Mouse (Mus musculus) liver, embryonic 16.5 days (tissue): Measurements from ENCODE around the gene Hist1h2bm. TPM values are rescaled to one million over a fixed set of nuclear protein-coding genes. Genes with fewer than 3 reads are reported as not detected.
"Not testable (repeated sequence)": the region's sequence is repeated elsewhere in the genome, so short reads cannot be mapped to it uniquely, and the experiment has no call there.

Experiments used
- ATAC-seq: fragments of 200-750 bp; cut with Nextera tagmentation; 2 replicates; pipeline ENCODE4 v1.8.0; 2017; ENCODE audit warnings: low read depth, mild to moderate bottlenecking, moderate number of reproducible peaks, moderate library complexity
- H3K27ac ChIP-seq: fragments of 300-500 bp; sonication (generic); 2 replicates; pipeline ENCODE4 v1.5.1; 2014; ENCODE audit warnings: mild to moderate bottlenecking, low read length
- H3K27me3 ChIP-seq: fragments of 300-500 bp; sonication (generic); 2 replicates; pipeline ENCODE4 v1.6.1; 2014; ENCODE audit warnings: low read depth, low read length, mixed read lengths; ENCODE audit not compliant: control insufficient read depth, insufficient read depth
- H3K36me3 ChIP-seq: fragments of 300-500 bp; sonication (generic); 2 replicates; pipeline ENCODE4 v1.6.1; 2014; ENCODE audit warnings: mild to moderate bottlenecking; ENCODE audit not compliant: control insufficient read depth, insufficient read depth
- H3K4me1 ChIP-seq: fragments of 300-500 bp; sonication (generic); 2 replicates; pipeline ENCODE4 v1.6.1; 2014; ENCODE audit warnings: low read depth, low read length, mixed read lengths; ENCODE audit not compliant: control insufficient read depth
- H3K4me2 ChIP-seq: fragments of 300-500 bp; sonication (generic); 2 replicates; pipeline ENCODE4 v1.6.1; 2014; ENCODE audit warnings: low read depth, low read length, mixed read lengths
- H3K4me3 ChIP-seq: fragments of 300-500 bp; sonication (generic); 2 replicates; pipeline ENCODE4 v1.5.1; 2014; ENCODE audit warnings: low read depth, mild to moderate bottlenecking, low read length
- H3K9ac ChIP-seq: fragments of 300-500 bp; sonication (generic); 2 replicates; pipeline ENCODE4 v1.6.1; 2014; ENCODE audit warnings: low read depth, low read length
- H3K9me3 ChIP-seq: fragments of 300-500 bp; sonication (generic); replicated peaks from 2 replicates; pipeline ENCODE4 v1.6.1; 2016; ENCODE audit warnings: low read length; ENCODE audit not compliant: control insufficient read depth
- WGBS: fragments of 180-500 bp; shearing (Covaris S2); extraction: QIAGEN DNeasy Blood & Tissue Kit; methylation state at CpG from one replicate; pipeline ENCODE4 v1.1.7; 2014; ENCODE audit not compliant: insufficient replicate concordance; 5-methylcytosine and 5-hydroxymethylcytosine counted together
- polyA plus RNA-seq: library from polyadenylated mRNA; unstranded; fragments of >200 nt; fragmentation: Nextera tagmentation; extraction: Ambion mirVana; gene quantifications from 2 replicates; pipeline ENCODE4 v1.2.1, GENCODE M21; 2015

Hist1h2bm gene
- polyA plus RNA-seq, 1 experiment from 2014 or later, result 5.9 TPM

DNA sequence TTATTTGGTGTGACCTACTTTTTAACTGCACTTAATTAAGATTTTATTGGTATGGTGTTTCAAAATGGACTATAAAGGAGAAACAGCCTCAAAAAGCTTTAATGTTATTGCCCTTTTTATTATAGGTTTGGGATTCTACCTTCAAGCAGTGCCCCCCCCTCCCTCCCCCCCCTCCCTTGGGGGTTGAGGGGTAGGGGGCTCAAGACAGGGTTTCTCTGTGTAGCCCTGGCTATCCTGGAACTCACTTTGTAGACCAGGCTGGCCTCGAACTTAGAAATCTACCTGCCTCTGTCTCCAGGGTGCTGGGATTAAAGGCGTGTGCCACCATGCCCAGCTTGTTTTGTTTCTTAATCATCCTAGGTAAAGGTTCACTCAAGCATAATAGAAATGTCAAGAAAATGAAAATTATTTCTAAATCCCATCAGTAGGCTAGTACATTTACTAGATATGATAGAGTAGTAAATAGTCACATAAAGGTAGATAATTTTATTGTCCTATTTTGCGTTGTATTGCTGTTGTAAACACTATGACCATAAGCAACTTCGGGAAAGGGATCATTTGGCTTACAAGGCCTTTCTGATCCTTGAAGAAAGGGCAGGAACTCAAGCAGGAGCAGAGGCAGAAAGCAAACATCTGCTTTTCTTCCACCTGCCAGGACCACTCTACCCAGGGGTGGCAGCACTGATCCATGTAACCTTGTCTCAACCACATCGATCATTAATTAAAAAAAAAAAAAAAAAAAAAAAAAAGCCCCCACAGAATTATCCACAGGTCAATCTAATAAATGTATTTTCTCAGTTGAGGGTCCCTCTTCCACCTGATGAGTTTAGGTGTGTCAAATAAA lies 1.4 kb downstream of the Hist1h2bm start:
- ATAC-seq, result no peak

DNA sequence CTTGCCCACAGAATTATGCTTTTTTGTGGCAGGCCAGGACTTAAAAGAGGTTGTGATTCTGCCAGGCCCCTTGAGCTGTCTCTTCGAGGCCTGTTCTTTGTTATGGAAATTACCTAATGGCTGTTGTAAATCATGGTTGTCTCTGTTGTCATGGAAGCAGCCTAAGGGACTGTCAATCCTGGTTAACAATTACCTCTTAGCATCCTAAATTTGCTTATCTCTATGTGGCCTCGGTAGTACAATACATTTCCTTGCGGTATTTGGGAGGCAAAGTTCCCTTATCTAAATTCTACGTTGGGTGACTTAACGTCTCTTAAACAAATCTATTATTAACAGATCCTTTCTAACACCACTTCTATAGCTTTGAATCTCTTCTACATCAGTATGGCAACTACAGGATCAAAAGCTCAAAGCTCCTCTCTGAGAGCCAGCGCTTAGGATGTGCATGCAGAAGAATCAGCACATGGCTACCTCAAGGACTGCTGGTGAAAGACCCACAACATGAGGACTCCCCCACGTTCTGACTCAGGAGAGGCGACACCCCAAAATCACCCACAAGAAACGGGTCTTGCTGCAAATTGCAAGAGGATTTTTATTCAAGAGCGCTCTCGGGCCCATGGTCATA lies 6.2 kb downstream of the Hist1h2bm start:
- H3K36me3 ChIP-seq, result no peaks in the 10 kb centered on the region
- 38% methylated on average over 11 of the region's 11 CpGs for WGBS
- no peak for ATAC-seq

More for the DNA sequence above, 1.4 kb downstream of the Hist1h2bm start:
- peak overlapping the region; percentile 62 for H3K4me3 ChIP-seq
- peak overlapping the region; percentile 96 for H3K27ac ChIP-seq
- H3K9me3 ChIP-seq, result no peaks in the 10 kb centered on the region
- no peaks in the 10 kb centered on the region for H3K27me3 ChIP-seq
- WGBS, result 38% methylated on average over 5 of the region's 5 CpGs
- H3K36me3 ChIP-seq, result no peaks in the 10 kb centered on the region
- H3K4me1 ChIP-seq, result peaks cover 22% of the 10 kb centered on the region
- H3K9ac ChIP-seq, result peak overlapping the region; percentile 73
- H3K4me2 ChIP-seq, result peak overlapping the region; percentile 86

DNA sequence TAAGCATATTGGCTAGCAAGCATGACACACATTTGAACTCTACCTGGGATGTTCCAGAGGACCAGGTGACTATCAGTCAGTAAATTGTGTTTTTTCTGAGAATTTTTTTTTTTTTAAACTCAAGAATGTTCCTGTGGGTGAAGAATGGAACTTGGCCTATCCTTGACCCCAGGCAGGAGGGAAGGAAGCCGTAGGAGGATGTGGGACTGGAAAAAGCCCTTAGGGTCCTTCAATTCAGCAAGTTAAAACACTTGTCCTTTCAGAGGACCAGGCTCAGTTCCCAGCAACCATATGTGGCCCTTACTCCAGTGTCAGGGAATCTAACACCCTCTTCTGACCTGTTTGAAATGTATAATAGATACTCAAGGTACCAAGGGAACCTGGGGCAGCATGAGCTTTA lies 7.7 kb downstream of the Hist1h2bm start:
- ATAC-seq, result no peak
- Histone ChIP-seq H3K4me1 (peaks cover 12% of the 10 kb centered on the region), H3K36me3 (no peaks in the 10 kb centered on the region), H3K27me3 (no peaks in the 10 kb centered on the region), H3K9ac (no peak overlapping the region), H3K4me2 (no peak overlapping the region), H3K4me3 (no peak overlapping the region), H3K9me3 (no peaks in the 10 kb centered on the region), H3K27ac (no peak overlapping the region)
- WGBS, result 69% methylated on average over 1 of the region's 1 CpGs

More for the DNA sequence above, 6.2 kb downstream of the Hist1h2bm start:
- H3K9ac ChIP-seq, result no peak overlapping the region
- H3K4me3 ChIP-seq, result no peak overlapping the region
- no peak overlapping the region for H3K4me2 ChIP-seq
- H3K4me1 ChIP-seq, result peaks cover under 1% of the 10 kb centered on the region
- H3K27me3 ChIP-seq, result no peaks in the 10 kb centered on the region
- no peak overlapping the region for H3K27ac ChIP-seq
- no peaks in the 10 kb centered on the region for H3K9me3 ChIP-seq

DNA sequence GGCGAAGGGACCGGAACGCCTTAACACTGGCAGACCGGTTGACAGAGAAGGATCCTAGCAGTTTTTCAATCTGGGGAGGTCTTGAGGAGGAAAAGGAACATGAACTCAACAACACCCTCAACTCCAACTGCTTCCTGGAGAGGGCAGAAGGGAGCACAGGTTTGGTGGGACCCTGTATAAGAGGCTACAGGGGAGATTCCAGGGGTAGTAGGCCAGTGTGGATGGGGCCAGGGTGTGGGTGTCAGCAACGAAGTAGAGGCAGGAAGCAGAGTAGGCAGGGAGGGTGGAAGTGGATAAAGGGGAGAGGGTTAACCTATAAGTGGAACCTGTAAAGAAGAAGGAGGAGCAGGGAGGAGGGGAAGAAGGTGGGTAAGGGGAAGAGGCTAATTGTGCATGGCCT lies 11.6 kb downstream of the Hist1h2bm start:
- H3K4me2 ChIP-seq, result no peak overlapping the region; the same call in 1 of the 2 replicates
- no peak overlapping the region for H3K27ac ChIP-seq
- no peaks in the 10 kb centered on the region for H3K27me3 ChIP-seq
- H3K4me3 ChIP-seq, result no peak overlapping the region
- H3K36me3 ChIP-seq, result no peaks in the 10 kb centered on the region
- peaks cover 18% of the 10 kb centered on the region for H3K4me1 ChIP-seq
- 76% methylated on average over 5 of the region's 5 CpGs for WGBS
- no peak for ATAC-seq
- H3K9me3 ChIP-seq, result no peaks in the 10 kb centered on the region
- no peak overlapping the region for H3K9ac ChIP-seq

DNA sequence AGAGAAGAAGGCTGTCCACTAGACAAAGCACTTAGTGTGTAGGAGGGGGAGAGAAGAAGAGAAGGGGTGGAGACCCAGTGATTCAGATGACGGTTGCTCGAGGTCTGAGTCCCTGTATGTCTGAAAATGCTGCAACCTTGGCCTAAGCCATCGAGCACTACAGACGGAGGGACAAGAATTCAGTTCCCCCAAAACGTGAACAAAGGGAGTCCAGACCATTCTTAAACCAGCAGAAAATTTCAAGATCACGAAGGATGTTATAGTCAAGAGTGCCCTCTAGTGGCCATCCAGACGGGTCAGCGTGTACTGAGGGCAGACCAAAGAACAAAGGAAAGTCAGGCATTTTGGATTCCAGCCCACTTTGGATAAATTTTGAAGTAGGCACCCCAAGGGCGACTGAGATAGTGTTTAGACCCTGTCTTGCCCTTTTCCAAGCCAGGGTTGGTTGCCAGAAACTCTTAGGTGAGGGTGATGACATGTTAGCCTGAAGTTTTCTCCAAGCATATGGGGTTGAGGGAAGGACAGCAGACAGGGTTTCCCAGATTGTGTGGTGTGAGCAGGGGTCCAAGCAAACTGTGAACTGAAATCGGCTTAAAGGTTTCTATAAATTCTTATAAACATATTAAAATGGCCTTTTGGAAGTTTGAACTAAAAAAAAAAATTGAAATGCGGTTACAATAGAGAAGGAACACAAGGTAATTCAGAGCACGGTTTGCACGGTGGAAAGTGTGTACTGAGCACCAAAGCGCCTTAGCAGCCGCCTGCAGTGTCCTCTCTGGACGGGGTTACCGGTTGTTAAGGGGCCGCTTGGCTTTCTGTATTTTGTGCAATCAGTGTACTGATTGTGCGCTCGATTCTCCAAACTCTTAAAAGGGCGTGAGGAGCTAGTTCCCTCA lies 12.4 kb downstream of the Hist1h2bm start:
- under 1% methylated on average over 21 of the region's 21 CpGs for WGBS
- H3K4me2 ChIP-seq, result peak overlapping the region; percentile 89
- H3K27ac ChIP-seq, result peak overlapping the region; percentile 96
- no peaks in the 10 kb centered on the region for H3K27me3 ChIP-seq
- peak overlapping the region; percentile 82 for H3K9ac ChIP-seq
- no peaks in the 10 kb centered on the region for H3K9me3 ChIP-seq
- peak; percentile 50 for ATAC-seq
- no peaks in the 10 kb centered on the region for H3K36me3 ChIP-seq
- H3K4me1 ChIP-seq, result peaks cover 18% of the 10 kb centered on the region
- H3K4me3 ChIP-seq, result peak overlapping the region; percentile 66

DNA sequence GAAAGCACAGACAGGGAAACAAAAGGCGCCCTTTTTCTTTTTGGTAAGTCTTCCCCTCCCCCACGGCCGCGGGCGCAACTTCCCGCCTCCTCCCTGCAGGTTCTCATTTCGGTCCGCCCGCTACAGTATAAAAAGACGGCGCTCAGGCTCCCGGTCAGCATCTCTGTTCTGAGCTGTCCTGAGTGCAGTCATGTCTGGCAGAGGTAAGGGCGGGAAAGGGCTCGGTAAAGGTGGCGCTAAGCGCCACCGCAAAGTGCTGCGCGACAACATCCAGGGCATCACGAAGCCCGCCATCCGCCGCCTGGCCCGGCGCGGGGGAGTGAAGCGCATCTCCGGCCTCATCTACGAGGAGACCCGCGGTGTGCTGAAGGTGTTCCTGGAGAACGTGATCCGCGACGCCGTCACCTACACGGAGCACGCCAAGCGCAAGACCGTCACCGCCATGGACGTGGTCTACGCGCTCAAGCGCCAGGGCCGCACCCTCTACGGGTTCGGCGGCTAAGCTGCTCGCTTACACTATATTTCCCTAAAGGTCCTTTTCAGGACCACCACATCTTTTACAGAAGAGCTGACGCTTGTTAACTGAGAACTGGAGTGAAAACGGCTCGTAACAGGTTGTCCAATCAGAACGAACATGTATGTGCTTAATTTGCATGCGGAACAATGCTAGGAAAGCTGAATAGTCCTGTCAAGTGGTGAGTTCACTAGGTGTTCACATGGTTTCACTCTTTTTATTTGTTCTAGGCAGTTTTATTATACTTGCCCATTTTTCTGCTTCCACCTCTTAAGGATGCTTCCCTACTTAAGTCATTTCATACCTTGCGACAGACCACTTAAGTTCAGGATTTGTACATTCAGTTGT lies 13.3 kb downstream of the Hist1h2bm start, which contains the start of gene Hist1h4j:
TSS of gene Hist1h4j (plus strand) at position 159 of the 862 bp plus-strand sequence.
- H3K4me3 ChIP-seq, result peak within 1 kb of the TSS; percentile 66
- not testable (repeated sequence) for H3K27me3 ChIP-seq, H3K36me3 ChIP-seq, H3K9me3 ChIP-seq
- peak; percentile 90 for ATAC-seq
- peak within 1 kb of the TSS; percentile 96 for H3K27ac ChIP-seq
- H3K4me1 ChIP-seq, result peaks cover 18% of the 10 kb centered on the region
- WGBS, result under 1% methylated on average over 41 of the region's 56 CpGs
- H3K9ac ChIP-seq, result peak within 1 kb of the TSS; percentile 82
- peak within 1 kb of the TSS; percentile 89 for H3K4me2 ChIP-seq

DNA sequence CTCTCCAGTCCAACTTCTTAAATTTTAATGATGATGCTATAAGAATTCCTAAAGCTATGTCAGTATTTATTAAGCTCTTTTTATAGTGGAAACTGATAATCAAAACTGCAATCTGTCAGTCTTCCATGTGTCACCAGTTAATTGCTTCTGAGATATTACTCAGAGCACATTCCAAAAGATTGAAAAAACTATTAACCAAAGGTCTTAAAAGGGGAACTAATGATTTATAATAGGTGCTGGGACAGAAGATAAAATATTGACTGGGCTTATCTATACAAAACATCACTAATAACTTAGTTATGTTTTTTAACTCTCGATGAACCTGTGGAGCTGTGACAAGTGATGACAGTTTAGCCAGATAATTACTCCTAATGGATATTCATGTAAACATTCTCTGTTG lies 23.2 kb downstream of the Hist1h2bm start:
- Histone ChIP-seq H3K27ac (no peak overlapping the region), H3K9me3 (no peaks in the 10 kb centered on the region), H3K4me2 (no peak overlapping the region), H3K27me3 (no peaks in the 10 kb centered on the region), H3K36me3 (peaks cover 4% of the 10 kb centered on the region; the same call in 1 of the 2 replicates), H3K4me1 (peaks cover 12% of the 10 kb centered on the region), H3K9ac (no peak overlapping the region), H3K4me3 (no peak overlapping the region)
- WGBS, result 22% methylated on average over 1 of the region's 1 CpGs
- no peak for ATAC-seq
